Mouse (Mus musculus) stomach, postnatal 0 days (tissue): ENCODE results near the gene Prkca.

Experiments
- CTCF ChIP-seq: IDR thresholded peaks from 2 replicates; pipeline ENCODE4 v1.5.1; 2016; ENCODE audit warnings: antibody characterized with exemption, low read depth, mild to moderate bottlenecking, moderate library complexity
- EP300 ChIP-seq: optimal IDR thresholded peaks from 2 replicates; pipeline ENCODE3; 2016; ENCODE audit warnings: antibody characterized with exemption

DNA sequence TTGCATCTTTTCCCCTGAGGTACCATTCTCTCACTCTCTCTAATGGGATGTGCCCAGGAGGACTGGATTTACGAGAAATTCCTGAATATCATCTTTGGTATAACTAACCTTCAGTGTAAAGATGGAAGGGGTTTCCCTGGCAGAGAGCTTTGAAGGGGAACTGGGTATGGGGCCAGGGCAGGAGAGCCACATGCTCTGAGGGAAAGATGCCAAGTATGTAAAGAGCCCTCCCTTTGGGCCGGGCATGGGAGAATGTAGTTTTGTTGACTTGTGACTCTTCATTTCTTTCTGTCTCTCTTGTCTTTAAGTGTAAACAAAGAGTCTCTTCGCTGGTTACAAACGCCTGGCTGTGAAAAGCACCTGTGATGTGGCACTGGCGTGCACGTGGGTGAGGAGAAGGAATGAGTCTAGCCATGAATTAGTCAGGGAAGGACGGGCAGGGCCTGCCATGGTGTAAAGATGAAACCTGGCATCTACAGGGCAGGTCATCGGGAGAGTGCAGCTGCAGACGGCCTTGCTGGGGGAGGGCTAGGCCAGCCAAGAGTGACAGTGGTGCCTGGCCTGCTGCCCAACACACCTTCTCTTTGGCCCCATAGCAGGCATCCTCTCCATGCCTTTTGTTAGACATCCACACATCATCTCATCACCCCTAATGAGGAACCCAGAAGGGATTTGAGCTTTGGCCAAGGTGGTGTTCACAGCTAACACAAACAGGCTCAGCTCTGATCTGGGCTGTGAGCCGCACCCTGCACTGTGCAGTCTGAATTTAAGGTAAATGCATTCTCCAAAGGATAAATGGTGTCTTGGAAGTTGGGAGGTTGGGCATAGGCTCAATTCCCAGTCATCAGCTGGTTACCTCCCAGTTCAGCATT lies 388.3 kb downstream of the Prkca start:
- no peak for TF ChIP-seq CTCF
- TF ChIP-seq EP300, result no peak
